Mouse (Mus musculus): ENCODE data around the gene Cage1.

The Cage1 gene

GRCm38 (mm10) chr13:37965126-37965914 is 71.5 kb downstream of the Cage1 start:
- DNase-seq (ENCODE audit: low spot score), result no peak

- DNase-seq (ENCODE audit: low spot score), result no peak
These were observed 72.5 kb downstream of the Cage1 start for GRCm38 (mm10) chr13:37964128-37965087.

- DNase-seq (ENCODE audit: low spot score), result peak; percentile 82
These were observed 73.4 kb downstream of the Cage1 start for GRCm38 (mm10) chr13:37963354-37964007.

- no peak for DNase-seq (ENCODE audit: low spot score)
These were observed 74.3 kb downstream of the Cage1 start for GRCm38 (mm10) chr13:37962541-37962940.

- DNase-seq (ENCODE audit: low spot score), result no peak
These were observed 76.9 kb downstream of the Cage1 start for GRCm38 (mm10) chr13:37959936-37960335.

GRCm38 (mm10) chr13:37959239-37959907 is 77.5 kb downstream of the Cage1 start:
- DNase-seq (ENCODE audit: low spot score), result no peak

GRCm38 (mm10) chr13:37958498-37959238 is 78.2 kb downstream of the Cage1 start:
- DNase-seq (ENCODE audit: low spot score), result peak; percentile 32
